Mouse (Mus musculus) Muller cell, postnatal 12 days (primary cell): ENCODE results near the gene Ctnnd2.

Source experiments
- DNase-seq: peaks from one replicate; pipeline ENCODE4 v3.0.0-alpha.2; 2015; ENCODE audit errors: inconsistent ontology term

Ctnnd2 gene

GRCm38 (mm10) chr15:30646501-30647431, 474.4 kb downstream of the Ctnnd2 start:
- DNase-seq: peak; percentile 53

- no peak for DNase-seq
These were observed 475.4 kb downstream of the Ctnnd2 start for GRCm38 (mm10) chr15:30647679-30648311.

DNA sequence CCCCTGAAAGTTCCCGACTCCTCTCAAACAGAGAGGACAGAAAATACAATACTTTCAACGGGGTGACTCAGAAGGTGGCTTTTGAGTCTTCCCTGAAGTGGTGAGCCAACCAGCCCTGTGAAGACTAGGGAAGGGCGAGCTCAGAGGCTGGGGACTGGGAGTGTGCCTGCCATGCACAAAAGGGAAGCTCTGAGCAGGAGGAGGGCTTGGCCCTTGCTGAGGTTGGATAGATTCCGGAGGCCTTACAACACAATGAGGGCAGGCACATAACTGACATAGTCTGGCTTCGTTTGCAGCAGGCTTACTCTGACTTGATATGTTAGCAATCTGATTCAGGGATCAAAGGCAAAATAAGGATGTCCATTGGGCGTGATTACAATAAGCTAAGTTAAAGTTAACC, 477.6 kb downstream of the Ctnnd2 start:
- peak; percentile 85 for DNase-seq

DNA sequence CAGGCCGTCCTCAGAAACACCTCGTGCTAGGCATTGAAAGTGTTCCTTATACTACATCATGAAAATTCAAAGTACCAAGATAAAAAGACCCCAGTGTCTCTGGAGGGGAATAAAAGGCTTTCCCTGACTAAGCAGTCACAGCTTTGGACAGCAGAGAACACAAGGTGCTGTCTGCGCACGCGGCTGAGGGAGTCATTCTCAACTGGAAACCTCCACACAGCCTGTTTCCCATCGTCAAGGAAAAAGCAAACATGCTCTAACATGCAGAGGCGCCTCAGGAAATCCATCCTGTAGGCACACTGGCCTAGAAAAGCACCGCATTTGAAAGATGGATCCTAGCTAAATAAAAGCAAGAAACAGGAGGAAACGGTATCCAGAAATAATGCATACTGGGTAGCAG, 483.0 kb downstream of the Ctnnd2 start:
- no peak for DNase-seq

GRCm38 (mm10) chr15:30657588-30657987, 485.2 kb downstream of the Ctnnd2 start:
- DNase-seq: no peak

GRCm38 (mm10) chr15:30660539-30661149, 488.3 kb downstream of the Ctnnd2 start:
- no peak for DNase-seq

DNA sequence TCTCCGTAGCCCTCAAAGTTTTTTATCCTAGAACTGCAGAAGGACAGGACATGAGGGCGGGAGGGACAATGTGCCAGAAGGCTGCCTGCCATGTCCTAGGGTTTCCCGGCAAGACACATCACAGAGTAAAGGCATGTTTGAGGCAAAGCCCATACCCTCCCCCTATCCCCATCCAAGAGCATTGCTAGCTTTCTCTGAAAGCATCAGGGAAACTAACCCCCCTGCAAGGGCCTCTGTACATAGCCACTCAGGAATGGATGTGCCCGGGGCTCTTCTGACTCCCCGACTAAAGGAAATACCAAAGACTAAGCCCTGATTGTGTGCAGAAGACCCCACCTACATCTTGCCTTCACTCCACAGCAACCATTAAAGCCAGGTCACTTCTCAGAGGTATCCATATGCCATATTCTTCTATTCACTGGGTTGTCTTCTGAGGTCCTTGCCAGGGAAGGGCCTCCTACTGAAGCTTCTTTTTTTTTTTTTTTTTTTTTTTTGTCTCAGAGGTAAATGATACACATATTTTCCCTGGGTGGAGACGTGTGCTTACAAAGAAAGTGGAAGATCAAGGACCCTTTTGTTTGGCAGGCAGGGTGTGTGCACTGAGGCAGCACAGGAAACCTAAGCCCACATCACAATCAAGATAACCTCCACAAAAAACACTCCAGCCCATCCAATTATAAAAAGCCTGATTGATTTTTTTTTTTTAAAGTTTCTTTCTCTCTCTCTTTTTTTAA, 489.5 kb downstream of the Ctnnd2 start:
- DNase-seq: peak; percentile 46

DNA sequence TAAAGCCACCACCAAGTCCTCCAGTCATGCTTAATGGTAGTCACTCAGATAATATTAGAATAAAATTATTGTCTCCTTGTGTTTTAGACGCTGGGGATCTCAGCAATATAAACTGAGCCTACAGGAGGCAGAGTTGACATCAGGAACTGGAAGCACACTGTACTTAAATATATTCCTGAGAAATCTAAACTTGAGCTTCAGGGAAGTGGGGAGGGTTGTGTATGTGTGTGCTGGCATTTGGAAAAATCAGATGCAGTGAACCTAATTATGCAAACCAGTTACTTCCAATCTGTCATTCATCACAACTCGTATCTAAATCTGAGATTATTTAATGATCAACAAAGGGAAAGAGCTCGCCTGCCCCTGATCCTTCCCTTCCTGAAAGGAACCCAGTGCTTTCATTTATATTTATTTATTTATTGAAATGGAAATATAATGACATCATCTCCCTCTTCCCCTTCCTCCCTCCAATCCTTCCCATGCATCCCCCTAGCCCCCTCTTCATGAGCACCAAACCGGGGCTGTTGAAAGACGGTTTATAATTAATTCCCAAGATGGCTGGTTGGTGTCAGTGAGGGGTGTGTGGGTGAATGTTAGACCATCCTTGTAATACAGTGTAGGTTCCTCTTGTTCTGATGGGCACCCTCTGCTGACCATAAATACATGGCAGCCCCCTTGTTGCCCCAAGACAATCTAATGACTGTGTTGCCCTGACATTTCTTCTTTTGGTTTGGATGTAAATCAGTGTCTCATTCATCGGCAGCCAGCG, 495.6 kb downstream of the Ctnnd2 start:
- DNase-seq: no peak

- DNase-seq: no peak
These were observed 509.5 kb downstream of the Ctnnd2 start for GRCm38 (mm10) chr15:30681939-30682338.

DNA sequence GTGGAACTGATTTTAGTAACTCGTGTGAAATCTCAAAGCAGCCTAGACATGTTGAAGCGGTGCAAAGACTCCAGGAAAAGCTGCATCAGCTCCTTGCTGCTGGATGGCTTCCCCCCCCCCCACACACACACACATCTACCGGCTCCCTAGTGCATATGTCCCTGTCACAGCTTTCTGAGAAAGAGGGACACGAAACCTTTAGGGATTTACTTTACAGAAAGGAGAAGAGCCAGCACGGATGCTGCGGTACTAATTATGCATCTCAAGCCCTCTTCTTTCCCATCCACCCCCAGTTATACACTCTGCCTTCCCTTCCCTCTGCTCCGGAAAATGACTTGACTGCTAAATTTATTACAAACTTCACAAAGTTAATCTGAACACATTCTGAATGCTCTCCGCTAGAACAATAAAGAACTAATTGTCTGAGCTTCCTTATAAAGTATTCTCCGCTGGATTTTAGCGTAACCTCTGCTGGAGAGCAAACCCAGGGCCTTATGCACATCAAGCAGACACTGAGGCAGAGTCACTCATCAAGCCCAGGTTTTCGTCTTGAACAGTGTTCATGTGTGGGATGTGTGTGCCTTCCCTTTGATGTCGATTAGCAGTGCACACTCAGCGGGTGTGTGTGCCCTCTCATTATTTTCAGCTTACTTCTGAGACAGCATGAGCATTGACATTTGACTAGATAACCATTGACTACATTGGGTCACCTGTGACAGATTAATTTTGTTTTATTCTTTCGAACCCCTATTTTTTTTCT, 510.1 kb downstream of the Ctnnd2 start:
- DNase-seq: no peak

DNA sequence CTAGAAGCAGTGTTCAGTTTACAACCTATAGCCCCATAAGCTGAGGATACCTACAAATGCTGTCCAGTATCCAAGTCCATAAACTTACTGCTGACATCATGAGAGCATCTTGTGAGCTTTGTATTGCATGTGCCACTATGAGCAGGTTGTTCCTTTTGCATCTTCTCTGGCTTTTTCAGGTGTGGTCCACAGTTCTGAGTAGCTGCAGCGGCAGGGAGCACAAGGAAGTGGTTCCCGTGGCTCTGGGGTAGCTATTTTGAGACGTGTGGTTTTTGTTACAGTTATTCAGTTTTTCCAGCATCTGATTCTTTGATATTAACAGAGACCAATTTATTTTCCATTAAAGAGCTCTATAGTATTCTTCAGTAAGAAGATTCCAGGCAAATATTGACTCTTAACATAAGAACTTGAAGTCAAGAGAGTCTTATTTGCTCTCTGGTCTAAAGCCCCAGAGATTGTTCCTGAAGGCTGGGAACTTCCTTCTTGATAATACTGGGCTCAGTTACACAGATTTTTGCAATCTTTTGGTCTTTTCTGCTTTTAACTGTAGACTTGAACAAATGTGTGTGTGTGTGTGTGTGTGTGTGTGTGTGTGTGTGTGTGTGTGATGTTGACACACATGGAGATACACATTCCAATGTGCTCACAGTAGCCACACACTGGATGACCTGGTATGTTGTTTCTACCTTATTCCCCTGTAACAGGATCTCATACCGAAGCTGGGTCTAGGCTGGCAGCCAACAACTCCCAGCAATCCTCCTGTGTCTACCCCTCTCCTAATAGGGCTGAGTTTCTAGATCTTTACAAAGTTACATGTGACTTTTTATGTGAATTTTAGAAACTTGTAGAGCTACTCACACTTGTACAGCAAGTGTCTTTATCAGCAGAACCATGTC, 514.1 kb downstream of the Ctnnd2 start:
- peak; percentile 16 for DNase-seq

DNA sequence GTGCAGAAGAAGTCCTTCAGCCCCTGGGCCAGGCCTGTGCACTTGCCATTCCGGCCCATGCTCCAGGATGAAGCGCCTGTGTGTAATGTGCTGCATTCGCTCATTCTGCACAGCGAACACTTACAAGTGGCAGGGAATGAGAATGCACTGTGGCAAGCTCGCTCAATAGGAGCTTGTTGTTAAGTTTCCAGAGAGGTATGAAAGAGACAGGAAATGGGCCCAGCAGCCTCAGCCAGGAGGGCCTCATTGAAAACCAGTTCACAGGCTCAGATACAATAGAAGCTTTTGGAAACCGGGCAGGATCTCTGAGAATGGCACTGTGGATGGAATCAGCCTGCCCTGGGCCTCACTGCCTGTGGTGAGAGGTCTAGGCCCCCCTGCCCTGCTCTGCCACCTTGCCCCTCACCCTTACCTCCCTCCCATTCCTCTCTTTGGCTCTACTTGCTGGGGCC, 521.4 kb downstream of the Ctnnd2 start:
- DNase-seq: peak; percentile 59

DNA sequence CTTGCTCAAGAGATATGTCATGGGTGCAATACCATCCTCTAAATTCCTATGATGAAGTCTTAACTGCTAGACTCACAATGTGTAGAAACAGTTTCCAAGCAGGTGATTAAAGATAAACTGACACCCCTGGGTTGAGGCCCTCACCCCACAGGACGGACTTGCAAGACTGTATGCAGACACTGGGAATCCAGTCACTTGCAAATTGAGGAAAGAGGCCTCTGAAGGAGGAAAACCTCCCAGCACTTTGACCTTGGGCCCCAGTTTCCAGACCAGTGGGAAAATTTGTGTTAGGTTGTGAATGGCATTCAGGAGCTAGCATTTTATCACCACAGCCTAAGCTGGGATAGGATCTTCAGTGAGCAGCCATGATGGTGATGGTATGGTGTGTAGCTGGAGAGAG, 521.9 kb downstream of the Ctnnd2 start:
- no peak for DNase-seq

- DNase-seq: no peak
These were observed 523.5 kb downstream of the Ctnnd2 start for GRCm38 (mm10) chr15:30695859-30696258.

GRCm38 (mm10) chr15:30697356-30697755, 525.0 kb downstream of the Ctnnd2 start:
- peak; percentile 68 for DNase-seq

DNA sequence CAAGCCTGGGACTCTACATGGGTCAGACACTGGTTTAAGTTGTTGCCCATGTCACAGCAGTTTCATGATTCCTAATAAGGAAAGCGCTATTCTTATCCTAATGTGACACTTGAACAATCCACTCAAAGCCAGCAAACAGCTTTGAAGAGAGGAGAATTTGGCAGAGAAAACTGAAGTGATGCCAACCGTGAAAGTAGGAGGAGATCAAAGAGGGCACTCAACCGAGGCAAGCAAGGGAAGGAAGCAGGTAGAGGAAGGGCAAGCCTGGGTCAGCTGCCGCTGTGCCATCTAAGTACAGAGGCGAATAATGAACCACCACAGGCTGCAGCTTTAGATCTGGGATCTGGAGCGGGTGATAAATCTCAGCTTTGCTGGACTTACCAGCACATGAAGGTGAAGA, 528.4 kb downstream of the Ctnnd2 start:
- DNase-seq: no peak

DNA sequence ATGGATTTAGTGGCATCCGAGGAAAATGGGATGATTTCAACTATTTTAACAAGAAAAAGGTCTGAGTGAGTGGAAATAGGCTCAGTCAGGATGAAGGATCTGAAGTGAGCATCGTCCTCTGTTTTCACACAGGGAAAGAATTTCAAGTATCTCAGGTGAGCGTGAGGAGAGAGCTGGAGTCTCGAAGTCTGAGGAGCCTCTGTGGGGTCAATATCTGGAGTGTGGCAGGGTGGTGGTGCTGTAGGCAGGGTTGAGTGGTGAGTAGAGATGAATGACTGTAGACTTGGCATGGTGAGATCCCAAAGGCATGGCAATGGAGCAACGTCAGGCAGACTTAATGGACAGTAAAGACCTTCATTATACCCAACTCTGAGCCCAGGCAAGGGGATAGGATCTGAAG, 529.2 kb downstream of the Ctnnd2 start:
- no peak for DNase-seq

DNA sequence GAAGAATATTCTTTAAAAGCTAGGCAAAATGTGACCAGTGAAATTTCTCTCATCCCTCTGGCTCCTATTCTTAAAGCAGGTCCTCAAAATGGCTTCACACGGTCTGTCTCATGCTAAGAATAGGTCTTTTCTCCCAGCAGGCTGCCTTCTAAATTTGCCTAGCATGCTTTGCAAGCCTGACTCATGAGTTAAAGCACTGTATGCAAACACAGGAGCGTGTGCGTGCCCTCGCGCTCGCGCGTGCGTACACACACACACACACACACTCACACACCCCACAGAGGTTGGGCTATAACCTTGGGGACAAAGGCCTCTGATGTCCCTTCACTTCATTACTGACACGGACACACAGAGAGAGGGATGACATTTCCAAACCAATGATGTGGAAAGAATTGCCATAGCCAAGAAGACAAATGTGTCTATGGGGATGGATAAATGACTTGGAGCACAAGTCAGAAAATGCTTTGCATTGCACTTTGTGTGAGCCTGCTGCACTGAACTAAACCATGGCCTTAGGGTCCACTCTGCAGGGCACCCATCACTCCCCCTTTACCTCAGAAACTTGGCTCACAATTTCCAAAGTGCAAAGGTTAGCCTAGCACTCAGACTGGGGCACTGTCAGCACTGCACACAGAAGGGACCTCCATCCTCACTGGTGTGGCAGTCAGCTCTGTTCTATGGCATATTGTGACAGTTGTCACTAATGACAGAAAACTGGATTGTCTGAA, 536.8 kb downstream of the Ctnnd2 start:
- no peak for DNase-seq

- DNase-seq: no peak
These were observed 537.3 kb downstream of the Ctnnd2 start for GRCm38 (mm10) chr15:30709754-30710105.
